Mouse (Mus musculus) lung, embryonic 16.5 days (tissue): ENCODE results near the gene Mrpl1. TPM values are rescaled to one million over a fixed set of nuclear protein-coding genes. Genes with fewer than 3 reads are reported as not detected.

ENCODE experiments used
- ATAC-seq: fragments of 200-750 bp; cut with Nextera tagmentation; 2 replicates; pipeline ENCODE4 v1.8.0; 2017; ENCODE audit warnings: low read depth, mild to moderate bottlenecking, moderate library complexity
- H3K27ac ChIP-seq: fragments of 300-500 bp; sonication (generic); 2 replicates; pipeline ENCODE4 v1.5.1; 2014; ENCODE audit warnings: mild to moderate bottlenecking, control low read depth, low read length
- H3K27me3 ChIP-seq: fragments of 300-500 bp; sonication (generic); 2 replicates; pipeline ENCODE4 v1.6.1; 2014; ENCODE audit warnings: low read depth, low read length, mixed read lengths; ENCODE audit not compliant: control insufficient read depth, insufficient read depth
- H3K36me3 ChIP-seq: fragments of 300-500 bp; sonication (generic); 2 replicates; pipeline ENCODE4 v1.6.1; 2014; ENCODE audit warnings: low read length; ENCODE audit not compliant: control insufficient read depth, insufficient read depth
- H3K4me1 ChIP-seq: fragments of 300-500 bp; sonication (generic); replicated peaks from 2 replicates; pipeline ENCODE4 v1.6.1; 2014; ENCODE audit warnings: low read length, mixed read lengths; ENCODE audit not compliant: control insufficient read depth, insufficient read depth
- H3K4me2 ChIP-seq: fragments of 300-500 bp; sonication (generic); 2 replicates; pipeline ENCODE4 v1.6.1; 2014; ENCODE audit warnings: low read depth, low read length, control low read depth
- H3K4me3 ChIP-seq: fragments of 300-500 bp; sonication (generic); 2 replicates; pipeline ENCODE4 v1.5.1; 2014; ENCODE audit warnings: mild to moderate bottlenecking, low read length, control low read depth
- H3K9ac ChIP-seq: fragments of 300-500 bp; sonication (generic); 2 replicates; pipeline ENCODE4 v1.6.1; 2014; ENCODE audit warnings: low read length, control low read depth
- H3K9me3 ChIP-seq: fragments of 300-500 bp; sonication (generic); 2 replicates; pipeline ENCODE4 v1.6.1; 2016; ENCODE audit warnings: low read length; ENCODE audit not compliant: control insufficient read depth
- WGBS: fragments of 180-500 bp; shearing (Covaris S2); extraction: QIAGEN DNeasy Blood & Tissue Kit; methylation state at CpG from one replicate; pipeline ENCODE4 v1.1.7; 2014; 5-methylcytosine and 5-hydroxymethylcytosine counted together
- polyA plus RNA-seq: library from polyadenylated mRNA; unstranded; fragments of >200 nt; fragmentation: Nextera tagmentation; extraction: Ambion mirVana; gene quantifications from 2 replicates; pipeline ENCODE4 v1.2.1, GENCODE M21; 2015

Mrpl1 gene
- polyA plus RNA-seq, 1 experiment from 2014 or later: 21.3 TPM

- H3K4me3 ChIP-seq: no peak overlapping the region
- no peaks in the 10 kb centered on the region for H3K9me3 ChIP-seq
- no peak for ATAC-seq
- no peaks in the 10 kb centered on the region for H3K27me3 ChIP-seq
- H3K27ac ChIP-seq: no peak overlapping the region
- H3K36me3 ChIP-seq: no peaks in the 10 kb centered on the region
- no peak overlapping the region for H3K4me2 ChIP-seq
- WGBS: 61% methylated on average over 8 of the region's 8 CpGs
- H3K9ac ChIP-seq: no peak overlapping the region
- no peaks in the 10 kb centered on the region for H3K4me1 ChIP-seq
Measured at GRCm38 (mm10) chr5:96311677-96312076, 102.4 kb downstream of the Mrpl1 start.

Other genes with a start within 250 kb of the Mrpl1 start
- gene Cnot6l, start 45.3 kb upstream of the Mrpl1 start, polyA plus RNA-seq: 15.0 and 18.9 TPM in 2 replicates
- 18.2 and 23.7 TPM in 2 replicates for gene Fras1, start 164.5 kb downstream of the Mrpl1 start, polyA plus RNA-seq